Mouse (Mus musculus) hindbrain, embryonic 15.5 days (tissue): Measurements from ENCODE around the gene Nr1i3. TPM values are rescaled to one million over a fixed set of nuclear protein-coding genes. Genes with fewer than 3 reads are reported as not detected.
A peak's percentile ranks its signal among the peaks of the same experiment; 100 is the strongest.

Source experiments
- ATAC-seq: fragments of 200-750 bp; cut with Nextera tagmentation; 2 replicates; pipeline ENCODE4 v1.8.0; 2017; ENCODE audit warnings: low read depth, moderate number of reproducible peaks, moderate TSS enrichment; ENCODE audit not compliant: low FRiP score
- H3K27ac ChIP-seq: fragments of 300-500 bp; sonication (generic); replicated peaks from 2 replicates; pipeline ENCODE4 v1.5.1; 2015; ENCODE audit warnings: mild to moderate bottlenecking, inconsistent platforms
- H3K27me3 ChIP-seq: fragments of 300-500 bp; sonication (generic); 2 replicates; pipeline ENCODE4 v1.6.1; 2015; ENCODE audit warnings: control low read depth, inconsistent platforms
- H3K36me3 ChIP-seq: fragments of 300-500 bp; sonication (generic); 2 replicates; pipeline ENCODE4 v1.6.1; 2015; ENCODE audit warnings: control low read depth, inconsistent platforms
- H3K4me1 ChIP-seq: fragments of 300-500 bp; sonication (generic); replicated peaks from 2 replicates; pipeline ENCODE4 v1.6.1; 2015; ENCODE audit warnings: control low read depth, inconsistent platforms
- H3K4me2 ChIP-seq: fragments of 300-500 bp; sonication (generic); 2 replicates; pipeline ENCODE4 v1.6.1; 2015; ENCODE audit warnings: moderate library complexity, mild to moderate bottlenecking, inconsistent platforms
- H3K4me3 ChIP-seq: fragments of 300-500 bp; sonication (generic); 2 replicates; pipeline ENCODE4 v1.5.1; 2015; ENCODE audit warnings: mild to moderate bottlenecking, inconsistent platforms
- H3K9ac ChIP-seq: fragments of 300-500 bp; sonication (generic); 2 replicates; pipeline ENCODE4 v1.6.1; 2015; ENCODE audit warnings: inconsistent platforms
- H3K9me3 ChIP-seq: fragments of 300-500 bp; sonication (generic); 2 replicates; pipeline ENCODE4 v1.6.1; 2016; ENCODE audit warnings: control low read depth, inconsistent platforms
- WGBS: fragments of 180-500 bp; shearing (Covaris S2); methylation state at CpG from one replicate; pipeline ENCODE4 v1.1.7; 2015; 5-methylcytosine and 5-hydroxymethylcytosine counted together
- polyA plus RNA-seq: library from polyadenylated mRNA; unstranded; fragments of >200 nt; fragmentation: Nextera tagmentation; extraction: Ambion mirVana; gene quantifications from 2 replicates; pipeline ENCODE4 v1.2.1, GENCODE M21; 2015

Gene Nr1i3
- polyA plus RNA-seq, 1 experiment from 2014 or later, result 0.49 TPM

- Histone ChIP-seq H3K27me3 (no peaks in the 10 kb centered on the region), H3K4me2 (peak within 1 kb of the TSS; percentile 50), H3K4me3 (peak within 1 kb of the TSS; percentile 28), H3K27ac (peak within 1 kb of the TSS; percentile 72), H3K36me3 (0 out of 2 replicates have a peak, but pooled peaks cover 5% of the 10 kb centered on the region), H3K4me1 (peaks cover 48% of the 10 kb centered on the region), H3K9me3 (no peaks in the 10 kb centered on the region), H3K9ac (peak within 1 kb of the TSS; percentile 16; the same call in 1 of the 2 replicates)
- 9% methylated on average over 5 of the region's 5 CpGs for WGBS
- no peak for ATAC-seq
Measured at GRCm38 (mm10) chr1:171249913-171250600, 36.3 kb downstream of the Nr1i3 start, which contains the start of gene Adamts4. Gene Adamts4 (plus strand): TSS chr1:171250421.

- H3K36me3 ChIP-seq, result no peaks in the 10 kb centered on the region
- peak within 1 kb of the TSS; percentile 72 for H3K27ac ChIP-seq
- 14% methylated on average over 26 of the region's 26 CpGs for WGBS
- peaks cover 42% of the 10 kb centered on the region for H3K4me1 ChIP-seq
- peak within 1 kb of the TSS; percentile 28 for H3K4me3 ChIP-seq
- H3K9ac ChIP-seq, result peak within 1 kb of the TSS; percentile 16; the same call in 1 of the 2 replicates
- 0 out of 2 replicates have a peak, but pooled peaks have one; percentile 17 for ATAC-seq
- no peaks in the 10 kb centered on the region for H3K27me3 ChIP-seq
- H3K4me2 ChIP-seq, result peak within 1 kb of the TSS; percentile 50
- H3K9me3 ChIP-seq, result no peaks in the 10 kb centered on the region
Measured at GRCm38 (mm10) chr1:171250680-171251593, 37.2 kb downstream of the Nr1i3 start, which contains the start of gene Ndufs2. Gene Ndufs2 (minus strand): TSS chr1:171251388.

DNA sequence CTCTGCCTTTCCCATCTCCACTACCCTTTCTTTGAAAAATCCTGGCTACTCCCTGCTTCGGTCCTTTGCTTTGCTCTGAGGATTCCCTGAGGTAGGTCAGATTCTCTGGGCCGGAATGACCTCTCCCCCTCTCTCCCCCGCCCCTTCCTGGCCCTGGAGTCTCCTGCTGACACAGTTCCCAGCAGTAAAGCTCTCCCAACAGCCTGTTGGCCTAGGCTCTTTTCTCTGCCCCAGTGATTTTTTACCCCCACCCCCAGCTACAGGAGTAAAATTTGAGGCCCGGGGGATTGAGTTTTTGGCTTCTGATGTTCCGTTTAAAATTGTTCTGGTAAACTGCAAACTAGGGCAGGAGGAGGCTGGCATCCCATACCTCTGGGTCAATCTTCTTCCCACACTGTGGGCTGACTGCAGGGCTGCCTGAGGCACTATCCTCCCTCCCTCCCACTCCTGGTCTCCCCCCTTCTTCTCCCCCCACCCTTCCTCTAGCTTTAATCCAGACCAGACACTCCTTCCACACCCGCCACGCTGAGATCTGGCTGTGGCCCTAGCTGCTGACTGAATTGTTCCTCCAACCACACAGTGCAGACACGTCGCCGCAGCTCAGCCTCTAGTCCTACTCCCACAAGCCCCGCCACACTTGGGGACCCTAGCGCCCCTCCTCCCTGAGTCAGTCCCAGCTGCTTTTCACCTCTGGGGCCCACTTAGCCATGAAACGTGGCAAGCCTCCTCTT lies 38.0 kb downstream of the Nr1i3 start:
- Histone ChIP-seq H3K4me1 (peaks cover 36% of the 10 kb centered on the region), H3K4me2 (peak overlapping the region; percentile 50), H3K9ac (no peak overlapping the region), H3K36me3 (no peaks in the 10 kb centered on the region), H3K9me3 (no peaks in the 10 kb centered on the region), H3K27ac (peak overlapping the region; percentile 6; the same call in 1 of the 2 replicates), H3K4me3 (peak overlapping the region; percentile 28; the same call in 1 of the 2 replicates), H3K27me3 (no peaks in the 10 kb centered on the region)
- no peak for ATAC-seq
- WGBS, result 3% methylated on average over 13 of the region's 13 CpGs

GRCm38 (mm10) chr1:171252415-171252814 lies 38.6 kb downstream of the Nr1i3 start:
- no peak overlapping the region for H3K9ac ChIP-seq

GRCm38 (mm10) chr1:171256095-171256818 lies 42.5 kb downstream of the Nr1i3 start:
- no peaks in the 10 kb centered on the region for H3K27me3 ChIP-seq
- H3K27ac ChIP-seq, result no peak overlapping the region
- no peak overlapping the region for H3K4me3 ChIP-seq
- no peaks in the 10 kb centered on the region for H3K9me3 ChIP-seq
- ATAC-seq, result no peak
- H3K9ac ChIP-seq, result no peak overlapping the region
- no peak overlapping the region for H3K4me2 ChIP-seq
- 91% methylated on average over 24 of the region's 24 CpGs for WGBS
- no peaks in the 10 kb centered on the region for H3K36me3 ChIP-seq
- peaks cover 15% of the 10 kb centered on the region for H3K4me1 ChIP-seq

More at GRCm38 (mm10) chr1:171252415-171252814, 38.6 kb downstream of the Nr1i3 start:
- Histone ChIP-seq H3K27me3 (no peaks in the 10 kb centered on the region), H3K4me2 (peak overlapping the region; percentile 50), H3K36me3 (no peaks in the 10 kb centered on the region), H3K9me3 (no peaks in the 10 kb centered on the region), H3K27ac (no peak overlapping the region; the same call in 1 of the 2 replicates), H3K4me3 (no peak overlapping the region), H3K4me1 (peaks cover 35% of the 10 kb centered on the region)
- WGBS, result 51% methylated on average over 17 of the region's 17 CpGs
- ATAC-seq, result no peak

- ATAC-seq, result no peak; the same call in 1 of the 2 replicates
- Histone ChIP-seq H3K4me2 (no peak overlapping the region), H3K4me1 (peaks cover 9% of the 10 kb centered on the region), H3K27ac (no peak overlapping the region), H3K9me3 (no peaks in the 10 kb centered on the region), H3K9ac (no peak overlapping the region), H3K4me3 (no peak overlapping the region), H3K36me3 (no peaks in the 10 kb centered on the region), H3K27me3 (no peaks in the 10 kb centered on the region)
- WGBS, result 72% methylated on average over 15 of the region's 15 CpGs
Measured at GRCm38 (mm10) chr1:171256937-171257548, 43.3 kb downstream of the Nr1i3 start.

GRCm38 (mm10) chr1:171257781-171258180 lies 44.0 kb downstream of the Nr1i3 start:
- no peaks in the 10 kb centered on the region for H3K27me3 ChIP-seq
- no peaks in the 10 kb centered on the region for H3K9me3 ChIP-seq
- H3K9ac ChIP-seq, result no peak overlapping the region
- no peak overlapping the region for H3K27ac ChIP-seq
- ATAC-seq, result no peak
- peaks cover 11% of the 10 kb centered on the region for H3K4me1 ChIP-seq
- H3K4me3 ChIP-seq, result no peak overlapping the region
- 82% methylated on average over 9 of the region's 9 CpGs for WGBS
- no peaks in the 10 kb centered on the region for H3K36me3 ChIP-seq
- H3K4me2 ChIP-seq, result no peak overlapping the region

DNA sequence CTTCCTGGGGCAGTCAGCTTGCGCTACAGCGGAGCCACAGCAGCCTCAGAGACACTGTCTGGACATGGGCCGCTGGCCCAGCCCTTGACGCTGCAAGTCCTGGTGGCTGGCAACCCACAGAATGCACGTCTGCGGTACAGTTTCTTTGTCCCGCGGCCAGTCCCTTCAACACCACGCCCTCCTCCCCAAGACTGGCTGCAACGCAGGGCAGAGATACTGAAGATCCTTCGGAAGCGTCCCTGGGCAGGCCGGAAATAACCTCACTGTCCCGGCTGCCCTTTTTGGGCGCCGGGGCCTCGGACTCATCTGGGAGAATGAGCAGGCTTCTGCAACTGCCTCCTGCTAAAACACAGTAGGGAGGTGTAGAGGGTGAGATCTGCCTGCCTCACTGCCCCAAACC lies 45.2 kb downstream of the Nr1i3 start:
- 77% methylated on average over 17 of the region's 17 CpGs for WGBS
- Histone ChIP-seq H3K27me3 (no peaks in the 10 kb centered on the region), H3K27ac (no peak overlapping the region), H3K9me3 (no peaks in the 10 kb centered on the region), H3K4me3 (no peak overlapping the region), H3K36me3 (no peaks in the 10 kb centered on the region), H3K4me1 (peaks cover 16% of the 10 kb centered on the region), H3K4me2 (no peak overlapping the region), H3K9ac (no peak overlapping the region)
- ATAC-seq, result no peak

GRCm38 (mm10) chr1:171260316-171260715 lies 46.5 kb downstream of the Nr1i3 start:
- 85% methylated on average over 3 of the region's 3 CpGs for WGBS
- Histone ChIP-seq H3K9ac (no peak overlapping the region), H3K4me3 (no peak overlapping the region), H3K27me3 (no peaks in the 10 kb centered on the region), H3K27ac (no peak overlapping the region), H3K36me3 (no peaks in the 10 kb centered on the region), H3K4me1 (peaks cover 16% of the 10 kb centered on the region), H3K4me2 (no peak overlapping the region), H3K9me3 (no peaks in the 10 kb centered on the region)
- ATAC-seq, result no peak

GRCm38 (mm10) chr1:171262594-171263130 lies 48.9 kb downstream of the Nr1i3 start:
- peak overlapping the region; percentile 34 for H3K4me3 ChIP-seq
- no peaks in the 10 kb centered on the region for H3K36me3 ChIP-seq
- ATAC-seq, result peak; percentile 82
- no peaks in the 10 kb centered on the region for H3K9me3 ChIP-seq
- H3K9ac ChIP-seq, result peak overlapping the region; percentile 31; the same call in 1 of the 2 replicates
- peaks cover 16% of the 10 kb centered on the region for H3K4me1 ChIP-seq
- peak overlapping the region; percentile 63 for H3K4me2 ChIP-seq
- WGBS, result 3% methylated on average over 8 of the region's 8 CpGs
- H3K27ac ChIP-seq, result peak overlapping the region; percentile 87
- no peaks in the 10 kb centered on the region for H3K27me3 ChIP-seq
